Mouse (Mus musculus) neutrophil, adult 5-6 weeks (primary cell): ENCODE measurements around the gene Alg9. TPM values are rescaled to one million over a fixed set of nuclear protein-coding genes. Genes with fewer than 3 reads are reported as not detected.
A peak's percentile ranks its signal among the peaks of the same experiment; 100 is the strongest.
"Not testable (repeated sequence)": the region's sequence is repeated elsewhere in the genome, so short reads cannot be mapped to it uniquely, and the experiment has no call there.

ENCODE experiments used
- ATAC-seq: fragments of 151-379, 151-347 bp; 2 replicates; pipeline ENCODE4 v1.8.0; 2017; ENCODE audit warnings: mild to moderate bottlenecking, moderate TSS enrichment; ENCODE audit not compliant: insufficient number of reproducible peaks, poor library complexity, low FRiP score, severe bottlenecking; ENCODE audit errors: extremely low read depth
- total RNA-seq: library from RNA; stranded (forward); fragments of 200-1000 nt; gene quantifications from 2 replicates; pipeline ENCODE4 v1.2.3, GENCODE M21; 2017

The Alg9 gene
- total RNA-seq, 1 experiment from 2014 or later = 9.0 TPM

DNA sequence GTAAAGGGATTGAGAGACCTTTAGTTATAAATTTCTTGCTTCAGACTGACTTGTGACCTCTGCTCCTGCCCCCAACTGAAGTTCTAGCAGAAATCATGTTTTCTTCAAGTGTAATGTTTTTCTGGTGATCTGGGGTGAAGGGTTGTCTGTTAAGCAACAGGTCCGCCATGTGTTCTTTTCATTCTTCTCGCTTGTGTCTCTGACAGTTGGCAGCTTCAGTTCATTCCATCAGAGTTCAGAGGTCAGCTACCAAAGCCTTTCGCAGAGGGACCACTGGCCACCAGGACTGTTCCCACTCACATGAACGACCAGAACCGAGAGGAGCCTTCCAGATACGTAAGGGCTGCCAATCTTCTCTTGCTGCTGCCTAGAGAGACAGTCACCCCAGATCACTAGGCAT lies 33.7 kb downstream of the Alg9 start:
- no peak for ATAC-seq

DNA sequence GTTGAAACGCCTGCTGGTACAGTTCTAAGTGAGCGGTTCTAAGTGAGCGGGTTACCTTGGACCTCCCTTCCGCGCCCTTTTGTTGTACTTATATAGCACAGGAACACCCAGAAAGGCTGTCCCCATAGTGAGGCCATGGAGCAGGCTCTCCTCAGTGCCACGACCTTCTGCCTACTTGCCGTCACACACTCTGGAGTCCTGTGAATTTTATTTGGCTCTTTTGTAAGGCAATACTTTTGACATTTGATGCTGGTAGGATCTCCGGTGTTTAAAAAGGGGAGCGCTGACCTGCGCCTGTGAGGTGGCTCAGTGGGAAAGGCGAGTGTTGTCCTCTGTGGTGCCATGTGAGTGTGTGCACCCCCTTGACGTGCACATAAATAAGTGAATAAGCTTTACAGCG lies 34.3 kb downstream of the Alg9 start:
- no peak for ATAC-seq

DNA sequence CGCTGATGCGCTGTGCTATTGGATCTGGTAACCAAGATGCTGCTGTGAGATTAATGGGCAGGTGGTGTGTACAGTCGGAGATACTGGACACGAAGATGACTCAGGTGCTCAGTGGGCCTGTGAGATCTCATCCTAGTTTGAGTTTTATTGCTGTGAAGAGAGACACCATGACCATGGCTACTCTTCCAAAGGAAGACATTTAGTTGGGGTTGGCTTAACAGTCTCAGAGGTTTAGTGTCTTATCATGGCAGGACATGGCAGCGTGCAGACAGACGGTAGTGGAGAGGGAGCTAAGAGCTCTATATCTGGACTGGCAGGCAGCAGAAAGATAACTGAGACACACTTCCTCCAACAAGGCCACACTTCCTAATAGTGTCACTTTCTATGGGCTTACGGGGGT lies 36.4 kb downstream of the Alg9 start:
- ATAC-seq = no peak

DNA sequence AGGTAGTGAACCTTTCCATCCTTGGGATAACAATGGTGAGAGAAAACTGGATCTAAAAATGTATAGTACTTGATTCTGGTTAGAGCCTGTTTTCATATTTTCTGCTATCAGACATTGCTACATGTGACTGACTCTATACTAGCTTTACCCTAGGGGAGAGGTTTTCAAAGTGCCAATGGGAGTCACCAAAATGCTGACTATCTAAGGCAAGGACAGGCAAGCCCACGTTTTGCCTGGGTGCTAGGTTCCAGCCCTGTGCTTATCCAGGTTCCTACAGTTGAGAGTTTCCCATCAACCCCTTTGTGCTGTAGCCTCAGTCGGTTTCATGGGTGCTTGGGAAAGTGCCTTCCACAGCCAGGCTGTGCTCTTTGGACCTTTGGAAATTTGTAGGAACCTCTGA lies 36.9 kb downstream of the Alg9 start:
- ATAC-seq = no peak

DNA sequence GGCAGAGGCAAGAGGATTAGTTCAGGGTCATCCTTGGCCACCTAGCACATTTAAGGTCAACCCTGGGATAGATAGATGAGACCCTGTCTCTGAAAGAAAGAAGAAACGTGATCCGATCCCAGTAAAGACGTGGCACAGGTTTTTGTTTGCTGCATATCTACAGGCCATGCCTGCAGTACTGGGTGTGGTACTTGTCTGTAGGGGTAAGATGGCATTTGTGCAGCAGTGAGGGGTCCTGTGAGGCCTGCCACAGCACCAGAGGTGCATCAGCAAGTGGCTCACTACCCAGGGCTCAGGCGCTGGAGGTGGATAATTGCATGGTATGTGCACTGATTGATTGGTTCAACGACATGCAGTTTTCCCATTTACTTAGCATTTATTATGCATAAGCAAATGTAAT lies 39.0 kb downstream of the Alg9 start:
- ATAC-seq = no peak

DNA sequence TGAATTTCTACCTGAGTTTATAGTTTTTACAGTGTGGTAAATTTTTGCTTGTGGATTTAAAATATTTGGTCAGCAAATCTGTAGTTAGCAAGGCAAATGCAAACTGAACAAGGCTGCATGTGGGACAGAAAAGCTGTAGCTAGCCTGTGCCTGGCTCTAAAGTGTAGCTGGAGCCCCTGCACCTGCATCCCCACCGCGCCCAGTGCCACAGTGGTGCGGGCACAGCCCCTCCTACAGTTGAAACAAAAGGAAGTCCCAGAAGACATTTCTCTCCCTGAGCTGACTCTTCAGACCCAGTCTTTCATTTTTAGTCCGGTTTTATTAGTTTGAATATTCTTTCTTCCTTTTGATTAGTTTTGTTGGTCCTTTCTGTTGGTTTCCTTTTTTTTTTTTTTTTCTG lies 40.8 kb downstream of the Alg9 start:
- no peak for ATAC-seq

DNA sequence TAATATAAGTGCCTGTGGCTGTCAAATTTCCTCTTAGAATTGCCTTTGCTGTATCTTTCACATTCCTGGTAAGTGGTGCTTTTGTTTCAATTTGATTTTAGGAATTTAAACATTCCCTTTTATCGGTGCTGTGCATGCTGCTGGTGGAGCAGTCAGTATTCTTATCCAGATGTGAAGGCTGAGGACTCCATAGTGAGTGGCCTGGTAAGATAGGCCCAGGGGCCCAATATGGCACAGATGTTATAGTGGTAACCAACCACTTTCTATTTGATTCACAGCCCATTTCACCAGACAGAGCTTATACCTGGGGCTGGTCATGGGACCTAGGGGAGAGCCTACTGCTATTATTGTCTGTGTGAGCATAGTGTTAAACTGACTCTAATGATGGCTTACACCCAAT lies 41.7 kb downstream of the Alg9 start:
- no peak for ATAC-seq

DNA sequence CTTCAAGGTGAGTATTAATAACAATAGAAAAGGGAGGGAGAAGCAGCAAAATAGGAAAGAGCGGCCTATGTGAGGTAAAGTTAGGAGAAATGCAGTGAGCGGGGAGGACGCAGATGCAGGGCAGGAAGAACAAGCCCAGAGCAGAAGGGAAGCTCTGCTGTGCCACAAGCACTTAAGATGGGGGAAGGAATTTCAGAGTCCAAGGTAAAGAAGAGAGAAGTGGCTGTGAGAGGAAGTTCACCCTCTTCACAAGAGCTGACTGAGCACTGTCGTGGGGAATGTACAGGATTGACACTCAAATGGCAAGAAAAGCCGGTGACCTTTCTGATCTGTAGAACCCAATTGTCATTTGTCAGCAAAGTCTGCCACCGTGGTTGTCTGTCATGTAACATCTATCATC lies 43.2 kb downstream of the Alg9 start:
- ATAC-seq = no peak

DNA sequence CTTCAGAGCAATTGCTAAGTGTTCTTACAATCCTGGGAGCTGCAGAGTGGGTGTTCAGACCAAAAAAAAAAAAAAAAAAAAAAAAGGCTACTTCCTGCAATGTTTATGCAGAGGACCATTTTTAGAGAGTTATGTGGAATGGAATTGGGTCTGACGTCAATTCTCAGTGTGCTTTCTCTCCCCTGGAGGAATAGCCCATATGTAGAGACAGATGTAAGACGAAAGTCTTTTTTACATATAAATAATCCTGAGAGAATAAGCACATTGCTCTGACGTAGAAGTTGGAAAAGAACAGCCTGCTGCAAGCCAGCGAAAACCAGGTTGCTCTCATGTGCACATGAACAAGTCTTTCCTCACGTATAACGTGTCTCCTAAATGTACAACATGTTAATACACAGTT lies 44.9 kb downstream of the Alg9 start:
- no peak for ATAC-seq

DNA sequence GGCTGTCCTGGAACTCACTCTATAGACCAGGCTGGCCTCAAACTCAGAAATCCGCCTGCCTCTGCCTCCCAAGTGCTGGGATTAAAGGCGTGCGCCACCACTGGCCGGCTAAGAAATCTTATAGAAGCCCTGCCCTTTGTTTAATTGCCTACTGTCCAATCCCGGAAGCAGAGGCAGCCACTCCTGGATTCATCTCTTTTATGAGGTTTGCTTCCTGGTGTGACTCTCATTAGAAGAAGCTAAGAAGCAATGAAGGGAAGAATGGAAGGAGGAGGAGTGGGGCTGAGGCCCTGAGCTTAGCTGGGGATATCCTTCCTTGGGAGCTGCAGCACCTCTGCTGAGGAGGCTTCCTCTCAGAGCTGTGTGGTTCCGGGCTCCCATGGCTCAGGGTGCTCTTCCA lies 46.8 kb downstream of the Alg9 start:
- no peak for ATAC-seq

DNA sequence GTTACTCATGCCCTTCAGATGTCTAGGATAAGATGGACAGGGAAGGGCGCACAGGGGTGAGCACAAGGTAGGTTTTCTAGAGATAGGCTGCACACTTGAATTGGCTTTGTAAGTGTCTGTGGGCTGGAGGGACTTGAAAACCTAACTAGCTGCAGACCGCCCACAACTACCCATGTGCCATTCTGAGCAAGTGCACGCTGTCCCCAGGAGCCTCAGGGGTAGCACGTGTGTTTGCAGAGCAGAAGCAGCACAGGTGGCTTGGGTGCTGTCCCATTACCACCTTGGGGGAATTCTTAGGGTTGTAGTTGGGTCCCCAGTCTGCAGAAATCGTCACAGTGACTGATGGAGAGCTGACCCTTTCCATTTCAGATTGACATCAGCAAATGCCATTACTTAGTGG lies 47.4 kb downstream of the Alg9 start:
- no peak for ATAC-seq

DNA sequence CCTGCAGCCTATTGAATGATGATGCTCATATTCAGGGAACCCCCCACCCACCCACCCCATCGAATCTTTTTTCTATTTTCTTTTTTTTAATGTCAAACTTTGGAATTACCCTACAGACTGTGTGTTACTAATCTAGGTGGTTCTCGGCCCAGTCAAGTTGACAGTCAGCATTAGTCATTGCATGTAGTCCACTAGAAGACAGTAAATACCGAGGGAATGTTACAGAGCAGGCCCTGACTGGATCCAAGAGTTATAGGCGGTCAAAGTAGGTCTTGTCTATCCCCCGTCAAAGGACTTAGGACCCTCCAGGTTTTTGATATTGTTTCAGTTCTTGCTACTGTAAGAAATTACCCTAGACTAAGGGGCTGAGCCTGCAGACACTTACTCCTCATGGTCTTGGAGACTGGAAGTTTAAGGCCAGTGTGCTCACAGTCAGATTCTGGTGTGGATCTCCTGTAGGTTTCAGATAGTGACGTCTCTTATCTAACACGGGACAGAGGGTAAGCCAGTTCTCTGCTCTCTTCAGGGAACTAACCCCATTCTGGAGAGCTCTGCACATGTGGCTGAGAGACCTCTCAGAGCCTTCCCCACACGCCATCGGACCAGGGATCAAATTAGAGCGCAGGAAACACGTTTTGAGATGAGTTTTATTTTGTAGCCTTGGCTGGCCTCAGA lies 49.1 kb downstream of the Alg9 start:
- ATAC-seq = no peak

DNA sequence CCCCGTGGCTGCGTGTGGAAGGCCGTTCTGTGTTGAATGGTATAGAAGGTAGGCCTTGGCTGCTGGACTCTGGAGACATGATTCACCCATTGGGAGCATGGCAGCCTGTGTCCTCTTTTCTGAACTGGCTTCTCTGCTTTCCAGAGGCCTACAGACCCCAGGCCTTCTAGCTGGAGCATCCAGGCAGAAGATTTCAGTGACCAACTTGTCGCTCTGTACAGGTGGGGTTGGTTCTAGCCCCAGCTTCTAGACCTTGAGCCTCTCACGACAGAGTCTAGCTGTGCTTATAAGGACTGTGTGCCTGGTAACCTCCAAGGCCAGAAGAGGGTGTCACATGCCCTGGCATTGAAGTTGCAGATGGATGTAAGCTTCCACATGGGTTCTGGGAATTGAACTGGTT lies 56.7 kb downstream of the Alg9 start:
- ATAC-seq = no peak

DNA sequence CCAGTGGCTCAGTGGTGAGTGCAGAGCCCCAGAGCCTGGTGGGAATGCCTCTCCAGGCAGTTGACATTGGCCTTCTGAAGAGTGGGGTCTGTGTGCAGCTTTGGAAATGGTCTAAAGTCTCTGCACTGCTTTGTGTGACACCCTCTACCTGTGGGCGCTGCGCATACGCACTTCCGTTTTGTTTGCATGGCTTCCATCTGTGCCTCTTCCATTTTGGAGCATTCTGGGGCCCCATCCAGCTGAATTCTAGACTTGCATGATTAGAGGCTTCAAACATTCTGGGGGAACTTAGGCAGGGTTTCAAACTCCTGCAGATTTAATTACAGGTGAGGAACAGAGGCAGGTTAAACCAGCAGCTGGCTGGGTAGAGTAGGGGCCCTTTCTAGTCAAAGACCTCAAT lies 57.3 kb downstream of the Alg9 start:
- ATAC-seq = no peak

DNA sequence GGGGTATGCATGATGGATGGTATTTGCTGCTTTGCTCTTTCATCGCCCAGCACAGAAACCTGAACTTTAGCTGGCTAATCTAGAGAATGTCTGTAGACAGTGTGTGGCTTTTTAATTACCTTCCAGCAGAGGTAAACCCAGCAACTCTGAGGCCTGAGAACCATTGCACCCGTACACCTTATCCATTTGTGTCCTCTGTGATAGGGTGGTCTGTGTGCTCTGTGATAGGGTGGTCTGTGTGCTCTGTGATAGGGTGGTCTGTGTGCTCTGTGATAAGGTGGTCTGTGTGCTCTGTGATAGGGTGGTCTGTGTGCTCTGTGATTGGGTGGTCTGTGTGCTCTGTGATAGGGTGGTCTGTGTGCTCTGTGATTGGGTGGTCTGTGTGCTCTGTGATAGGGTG lies 57.8 kb downstream of the Alg9 start:
- not testable (repeated sequence) for ATAC-seq

DNA sequence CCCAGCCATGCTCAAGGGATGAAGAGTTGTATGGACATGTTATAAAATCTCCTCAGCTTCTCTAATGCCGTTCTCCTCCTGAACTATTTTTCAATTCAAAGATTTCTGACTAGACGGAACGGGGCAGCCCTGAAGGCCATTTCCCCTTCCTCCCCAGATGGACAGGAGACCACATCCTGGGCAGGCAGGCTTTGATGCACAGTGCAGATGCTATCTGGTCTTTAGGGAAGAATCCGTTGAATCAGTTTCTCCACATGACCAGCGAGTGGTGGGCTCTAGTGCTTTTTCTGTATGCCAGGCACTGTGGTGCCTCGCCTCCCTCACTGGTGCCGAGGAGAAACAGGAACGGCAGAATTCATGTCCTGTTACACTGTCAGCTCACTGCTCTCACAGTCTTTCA lies 59.0 kb downstream of the Alg9 start:
- ATAC-seq = no peak

DNA sequence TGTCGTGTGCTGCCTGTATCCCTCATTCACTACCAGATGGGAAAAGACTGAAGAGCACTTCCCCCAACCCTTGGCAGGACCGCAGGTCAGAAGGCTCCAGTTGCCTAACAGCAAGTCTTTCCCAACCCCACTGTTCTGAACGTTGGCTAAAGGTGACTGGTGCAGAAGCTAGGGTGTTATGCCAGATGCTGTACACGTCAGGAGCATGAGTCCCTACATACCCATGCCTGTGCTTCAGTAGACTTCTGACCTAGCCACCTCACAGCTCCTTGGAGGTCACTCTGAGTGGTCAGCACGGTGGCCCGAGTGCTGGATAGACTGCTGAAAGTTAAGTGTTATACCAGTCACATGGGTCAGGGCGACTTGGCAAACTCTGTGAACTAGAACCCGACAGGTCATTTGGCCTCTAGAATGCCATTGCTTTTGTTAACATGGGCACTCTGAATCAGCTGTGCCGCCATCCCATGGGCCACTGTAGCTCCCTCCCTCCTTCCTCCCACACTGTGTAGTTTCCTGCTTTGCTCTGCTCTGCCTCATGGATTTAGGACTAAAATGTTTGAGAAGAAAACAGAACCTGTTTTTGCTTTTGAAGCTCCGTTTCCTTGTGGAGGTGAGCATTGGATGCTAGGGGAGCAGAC lies 60.4 kb downstream of the Alg9 start:
- ATAC-seq = peak; percentile 64

DNA sequence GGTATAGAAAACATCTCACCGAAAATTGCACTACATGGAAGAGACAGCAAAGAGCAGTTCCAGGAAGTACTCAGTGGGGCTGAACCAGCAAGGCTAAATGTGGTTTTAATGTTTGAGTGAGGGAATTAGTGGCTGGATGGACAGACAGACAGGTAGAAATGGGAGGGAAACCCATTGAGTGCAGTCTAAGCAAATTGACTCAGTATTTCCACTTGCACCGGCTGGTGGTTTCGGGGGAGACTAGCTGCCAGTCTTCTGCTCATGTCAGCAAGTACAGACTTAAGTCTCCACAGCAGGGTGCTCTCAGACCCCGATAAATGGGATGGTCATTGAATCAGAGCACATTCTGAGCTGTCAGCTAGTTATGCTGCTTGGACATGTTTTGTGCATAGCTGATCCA lies 61.3 kb downstream of the Alg9 start:
- ATAC-seq = no peak

DNA sequence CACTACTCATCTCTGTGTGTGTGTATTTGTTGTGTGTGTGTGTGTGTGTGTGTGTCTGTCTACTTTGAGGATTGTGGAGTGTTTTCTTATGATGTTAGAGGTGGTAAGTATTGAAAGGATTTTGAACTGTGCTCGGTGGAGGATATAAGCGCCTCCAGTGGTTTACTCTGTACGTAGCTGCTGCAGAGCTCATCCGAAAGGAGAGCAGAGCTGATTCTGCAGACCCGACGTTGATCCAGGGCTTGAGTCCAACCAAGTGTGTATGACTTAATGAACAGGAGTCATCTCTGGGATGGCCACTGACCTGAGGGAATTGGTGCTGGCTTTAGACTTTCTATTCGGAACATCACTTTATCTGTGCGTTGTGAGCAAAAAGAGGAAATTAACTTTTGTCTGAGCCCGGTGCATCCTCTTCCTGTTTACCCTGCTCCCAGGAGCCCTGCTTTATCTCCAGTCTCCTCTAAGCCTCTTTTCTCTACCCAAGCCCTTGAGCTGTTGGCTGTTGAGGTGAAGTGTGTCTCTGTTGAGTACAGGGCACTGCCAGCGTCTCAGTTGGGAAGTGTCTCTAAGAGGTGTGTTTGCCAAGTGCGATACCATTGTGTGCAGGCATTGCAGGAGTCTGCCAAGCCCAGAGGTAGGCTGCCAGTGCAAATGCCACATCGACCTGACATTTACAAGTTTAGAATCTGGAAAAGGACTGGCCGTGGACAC lies 66.4 kb downstream of the Alg9 start:
- peak; percentile 53 for ATAC-seq

DNA sequence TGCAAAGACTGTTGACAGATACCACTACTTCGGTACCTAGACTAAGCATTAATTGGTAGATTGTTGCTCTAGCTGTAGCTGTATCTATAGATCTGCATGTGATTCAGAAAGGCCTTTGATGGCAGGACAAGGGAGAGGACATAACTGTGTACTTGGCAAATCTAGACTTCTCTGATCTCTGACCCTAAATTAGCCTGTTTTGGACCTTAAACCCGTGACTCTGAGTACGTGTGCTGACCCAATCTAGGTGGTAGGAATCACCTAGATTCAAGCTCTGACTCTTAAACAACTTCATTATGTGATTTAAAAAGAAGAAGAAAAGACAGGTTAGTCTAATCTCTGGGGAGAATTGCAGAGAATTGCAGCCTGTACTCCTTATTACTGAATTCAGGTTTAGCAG lies 70.3 kb downstream of the Alg9 start, which contains the start of gene Ppp2r1b:
TSS of gene Ppp2r1b (plus strand) at position 221 of the 400 bp plus-strand sequence.
- no peak for ATAC-seq
